ENCODE assay signal across 1 mouse cellular context in genomic region chr19:17393841-17394591, GRCm38 (mm10).
TF ChIP-seq lines count a peak whose summit lies in the region.

Gene Rfk, plus strand, starts transcription at chr19:17394043.

TF ChIP-seq in CH12.LX, 34 proteins besides CTCF, POLR2A, EP300 and RAD21 (continued from another document):
- no peak for TF ChIP-seq CHD2 (IDR thresholded peaks at IDR 0.05; ENCODE audit: low read length)
